Mouse (Mus musculus) T-helper 17 cell (primary cell): ENCODE results near the gene Ugt1a7c.

Experiments
- in situ Hi-C, 2 experiments: fragments of 300-600 bp; cut with MboI, MseI; formaldehyde crosslinking; loops; 1 replicate in 1 of 2; 2 replicates in 1 of 2; pipeline ENCODE4 v1.15.1; 2025; ENCODE audit warnings: high pct_unique_total_duplicates in 2 of 2

Ugt1a7c gene

DNA sequence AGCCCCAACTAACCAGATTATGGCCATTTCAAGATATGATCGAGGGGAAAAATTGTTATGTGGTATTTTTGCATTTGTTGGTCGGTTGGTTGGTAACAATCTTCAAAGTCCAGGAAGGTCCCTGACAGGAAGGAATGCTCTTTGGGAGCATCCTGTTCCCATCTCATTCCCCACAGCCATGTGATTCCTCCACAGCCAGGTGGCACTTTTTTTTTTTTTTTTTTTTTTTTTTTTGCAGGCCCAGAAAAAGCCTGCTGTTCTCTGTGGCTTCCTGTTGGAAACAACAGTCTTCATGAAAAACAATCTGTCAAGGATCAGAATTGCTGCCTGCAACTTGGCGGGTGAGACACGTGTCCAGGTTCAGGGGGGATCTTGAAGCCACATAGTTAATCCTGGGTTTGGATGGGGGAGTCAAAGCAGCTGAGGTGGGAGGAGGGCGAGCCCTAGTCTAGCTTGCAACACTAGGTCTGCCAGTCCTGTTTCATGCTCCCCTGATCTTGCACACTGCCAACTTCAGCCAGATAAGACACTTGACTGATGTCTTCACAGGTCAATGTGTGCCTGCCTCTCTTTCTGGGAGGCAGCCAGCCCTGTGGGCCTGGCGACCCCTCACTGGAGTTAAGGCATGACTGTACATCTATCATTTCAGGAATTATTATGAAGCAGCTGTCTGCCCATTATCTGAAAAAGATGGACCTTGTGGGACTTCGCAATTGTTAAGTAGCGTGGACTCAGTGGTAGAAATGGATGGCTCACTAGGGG, 164.2 kb downstream of the Ugt1a7c start:
- in situ Hi-C loops = no loop called here

GRCm38 (mm10) chr1:88259643-88260024, 164.8 kb downstream of the Ugt1a7c start:
- in situ Hi-C loops = no loop called here

- in situ Hi-C loops = no loop called here
These were observed 165.3 kb downstream of the Ugt1a7c start for GRCm38 (mm10) chr1:88260114-88260513.

GRCm38 (mm10) chr1:88260604-88261377, 165.9 kb downstream of the Ugt1a7c start:
- in situ Hi-C loops = no loop called here

- in situ Hi-C loops = no loop called here
These were observed 166.8 kb downstream of the Ugt1a7c start for GRCm38 (mm10) chr1:88261706-88262105.

DNA sequence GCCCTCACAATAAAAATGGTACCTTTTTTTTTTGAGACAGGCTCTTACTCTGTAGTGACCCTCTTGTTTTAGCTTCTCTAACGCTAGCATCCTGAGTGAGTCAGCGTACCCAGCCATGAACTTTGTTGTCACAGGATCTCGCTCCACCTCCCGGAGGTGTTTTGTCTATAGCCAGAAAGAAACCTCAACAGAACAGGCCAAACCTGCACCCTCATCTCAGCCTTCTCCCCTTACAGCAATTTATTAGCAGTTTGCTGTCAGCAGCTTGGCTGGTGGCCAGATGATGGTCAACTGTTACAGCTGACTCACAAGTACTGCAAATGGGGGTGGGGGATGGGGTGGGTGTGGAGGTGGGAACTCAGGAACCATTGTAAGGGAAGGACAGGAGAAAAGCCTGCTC, 167.4 kb downstream of the Ugt1a7c start:
- in situ Hi-C loops = no loop called here

DNA sequence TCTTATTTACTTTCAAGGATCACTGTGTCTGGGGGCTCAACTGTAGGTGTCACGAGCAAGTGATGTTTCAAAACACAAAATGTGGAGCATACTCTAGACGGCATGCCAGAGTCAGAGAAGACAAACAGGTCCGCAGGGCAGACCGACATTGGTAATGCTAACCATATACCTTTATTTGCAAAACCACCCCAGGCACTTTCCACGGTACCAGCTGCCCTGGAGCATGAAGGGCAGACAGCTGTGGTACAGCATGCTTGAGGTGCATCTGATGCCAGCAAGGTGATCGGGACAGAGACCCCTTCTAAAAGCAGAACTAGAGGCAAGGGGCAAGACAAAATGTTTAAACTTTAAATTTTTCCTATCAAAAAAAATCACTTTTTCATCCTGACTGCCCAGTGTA, 168.1 kb downstream of the Ugt1a7c start:
- in situ Hi-C loops = no loop called here

GRCm38 (mm10) chr1:88263778-88264177, 168.9 kb downstream of the Ugt1a7c start:
- in situ Hi-C loops = no loop called here

DNA sequence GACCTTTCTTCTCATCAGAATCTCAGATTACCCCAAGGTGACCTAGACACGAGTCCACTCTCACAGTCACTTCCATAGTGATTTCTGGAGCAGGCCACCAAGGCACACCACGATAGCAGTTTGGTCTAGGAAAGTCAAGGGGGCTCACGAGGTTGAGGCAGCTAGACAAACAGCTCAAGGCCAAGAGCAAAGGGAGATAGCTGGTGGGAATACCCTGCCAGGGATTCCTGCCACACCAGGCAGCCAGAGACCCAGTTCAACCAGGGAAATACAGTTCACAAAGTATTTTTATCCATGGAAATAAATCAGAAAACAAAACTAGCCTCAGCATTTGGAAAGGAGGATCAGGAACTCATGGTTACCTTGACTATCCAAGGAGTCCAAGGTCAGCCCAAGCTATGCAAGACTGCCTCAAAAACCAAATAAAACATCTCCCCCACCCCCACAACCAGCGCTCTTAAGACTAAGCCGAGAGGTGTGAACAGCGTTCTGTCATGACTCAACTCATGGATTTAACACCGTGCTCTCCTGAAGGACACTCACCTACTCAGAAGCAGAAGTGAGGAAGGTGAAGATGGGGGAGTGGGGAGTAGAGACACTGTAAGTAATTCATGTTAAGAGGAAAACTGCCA, 169.5 kb downstream of the Ugt1a7c start:
- in situ Hi-C loops = no loop called here

GRCm38 (mm10) chr1:88264869-88265240, 170.0 kb downstream of the Ugt1a7c start:
- in situ Hi-C loops = no loop called here

DNA sequence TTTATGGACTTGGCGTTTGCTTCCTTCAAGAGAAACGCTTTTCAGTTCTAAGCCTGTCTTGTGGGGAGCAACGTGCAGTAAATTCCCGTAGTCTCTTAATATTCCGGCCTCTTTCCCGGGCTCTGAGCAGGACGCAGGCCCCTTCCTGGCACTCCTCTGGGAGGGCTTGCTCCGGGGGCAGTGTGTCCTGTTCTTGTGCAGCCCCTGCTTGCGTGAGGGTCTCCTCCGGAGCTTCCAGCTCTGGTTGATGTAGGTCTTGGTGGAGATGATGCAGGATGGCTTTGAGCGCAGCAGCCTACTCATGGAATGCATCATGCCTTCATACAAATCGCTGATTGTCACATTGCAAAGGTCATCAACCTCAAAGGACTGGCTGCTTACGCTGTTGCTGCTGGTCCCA, 171.3 kb downstream of the Ugt1a7c start:
- in situ Hi-C loops = no loop called here

- in situ Hi-C loops = no loop called here
These were observed 172.6 kb downstream of the Ugt1a7c start for GRCm38 (mm10) chr1:88267489-88267888.

DNA sequence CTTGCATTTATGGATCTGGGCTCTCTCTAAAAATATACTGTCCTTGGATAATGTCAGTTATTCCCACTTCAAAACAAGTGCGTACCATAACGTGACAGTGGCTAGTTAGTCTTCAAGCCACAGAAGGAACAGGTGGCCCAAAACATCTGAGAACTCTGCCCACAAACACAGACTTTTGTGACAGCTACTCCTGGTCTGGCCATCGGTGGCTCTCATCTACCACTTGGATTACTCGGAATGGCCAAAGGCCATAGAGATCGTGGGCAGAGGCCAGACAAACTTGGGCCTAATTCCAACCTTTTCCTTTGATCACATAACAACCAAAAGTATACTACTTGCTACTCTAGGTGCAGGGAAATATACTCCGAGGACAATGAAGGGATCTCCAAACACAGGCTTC, 173.2 kb downstream of the Ugt1a7c start:
- in situ Hi-C loops = no loop called here
